Mouse (Mus musculus) right cerebral cortex, postnatal 25 days (tissue): ENCODE results near the gene E130308A19Rik.

Experiments
- DNase-seq: peaks from one replicate; pipeline ENCODE4 v3.0.0; 2022

The E130308A19Rik gene

DNA sequence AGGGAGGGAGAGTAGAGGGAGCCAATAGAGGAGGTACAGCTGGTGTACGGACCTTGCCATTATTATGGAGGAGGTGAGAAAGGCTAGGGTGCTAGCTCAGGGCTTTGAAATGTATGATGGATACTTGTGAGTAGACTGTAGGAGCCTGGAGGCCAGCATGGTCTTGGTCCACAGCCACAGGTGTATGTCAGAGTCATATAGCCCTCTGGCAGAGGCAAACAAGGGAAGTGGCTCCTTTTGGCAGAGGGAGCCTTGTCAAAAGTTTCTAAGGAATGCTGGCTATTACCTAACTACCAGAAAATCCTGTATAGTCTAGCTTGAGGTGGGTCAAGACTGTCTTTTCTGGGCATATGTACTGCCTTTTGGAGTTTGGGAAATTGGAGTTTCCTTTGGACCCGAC, 14.7 kb downstream of the E130308A19Rik start:
- no peak for DNase-seq

DNA sequence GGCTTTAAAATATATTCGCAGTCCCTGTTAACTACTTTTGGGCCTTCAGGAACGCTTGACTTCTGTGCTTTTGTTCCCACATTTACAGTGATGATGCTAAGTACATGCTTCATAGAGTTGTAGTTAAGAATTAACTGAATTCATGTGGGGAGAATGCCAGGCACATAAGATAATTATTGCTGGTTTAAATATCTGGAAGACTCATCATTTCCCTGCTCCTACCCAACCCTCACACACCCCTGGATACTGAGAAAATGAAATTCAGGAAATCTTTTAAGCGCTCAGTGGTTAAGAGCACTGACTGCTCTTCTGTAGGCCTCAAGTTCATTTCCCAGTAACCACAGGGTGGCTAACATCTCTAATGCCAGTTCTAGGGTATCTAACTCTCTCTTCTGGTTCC, 16.0 kb downstream of the E130308A19Rik start:
- no peak for DNase-seq

DNA sequence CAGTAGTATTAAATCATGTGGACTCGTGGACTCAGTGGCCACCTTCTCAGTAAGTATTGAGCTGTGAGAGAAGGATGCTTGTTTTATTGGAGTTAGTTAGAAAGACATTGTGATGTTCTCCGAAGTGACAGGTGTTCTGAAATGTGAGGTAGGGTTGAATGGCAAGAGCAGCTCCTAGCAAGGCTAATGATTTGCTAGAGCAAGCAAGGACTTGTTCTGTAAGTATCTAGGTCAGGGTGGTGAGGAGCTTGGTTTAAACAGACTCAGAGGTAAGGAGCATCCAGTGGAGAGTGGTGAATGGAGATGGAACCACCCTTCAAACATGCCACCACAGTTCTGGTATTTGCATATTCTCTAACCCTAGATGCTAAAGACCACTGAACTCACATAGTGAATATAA, 16.6 kb downstream of the E130308A19Rik start:
- DNase-seq: no peak

DNA sequence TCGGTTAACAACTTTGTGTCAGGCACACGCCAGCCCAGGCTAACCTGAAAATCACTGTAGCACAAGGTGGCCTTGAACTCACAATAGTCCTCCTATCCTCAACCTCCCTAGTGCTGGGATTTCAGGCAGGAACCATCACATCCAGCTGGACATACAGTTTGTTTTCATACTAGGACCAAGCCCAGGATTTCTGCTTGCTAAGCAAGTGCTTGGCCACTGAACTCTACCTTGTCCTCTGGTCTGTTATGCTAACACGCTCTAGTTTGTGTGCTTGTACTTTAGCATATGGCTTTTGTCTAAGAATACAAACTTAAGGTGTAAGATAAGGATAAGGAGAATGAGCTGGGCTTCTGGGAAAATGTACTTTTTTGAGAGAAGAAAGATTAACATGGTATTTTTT, 18.4 kb downstream of the E130308A19Rik start:
- no peak for DNase-seq

DNA sequence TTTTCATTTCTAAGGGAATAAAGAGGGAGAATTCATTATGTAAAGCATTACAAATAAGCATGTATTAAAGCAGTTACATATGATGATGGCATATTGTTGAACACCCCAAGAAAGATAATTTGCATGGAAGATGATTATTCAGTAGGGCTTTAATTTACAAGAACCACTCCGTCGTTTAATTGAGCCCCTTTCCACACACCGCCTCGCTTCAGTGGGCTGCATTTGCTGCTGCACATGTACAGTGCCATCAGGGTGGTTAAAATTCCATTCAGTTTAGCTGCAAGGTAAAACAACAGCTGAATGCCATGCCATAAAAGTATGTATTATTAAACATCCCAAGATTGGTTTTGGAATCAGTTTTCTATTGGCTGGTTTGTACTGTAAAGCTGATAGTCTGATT, 19.0 kb downstream of the E130308A19Rik start:
- DNase-seq: no peak

DNA sequence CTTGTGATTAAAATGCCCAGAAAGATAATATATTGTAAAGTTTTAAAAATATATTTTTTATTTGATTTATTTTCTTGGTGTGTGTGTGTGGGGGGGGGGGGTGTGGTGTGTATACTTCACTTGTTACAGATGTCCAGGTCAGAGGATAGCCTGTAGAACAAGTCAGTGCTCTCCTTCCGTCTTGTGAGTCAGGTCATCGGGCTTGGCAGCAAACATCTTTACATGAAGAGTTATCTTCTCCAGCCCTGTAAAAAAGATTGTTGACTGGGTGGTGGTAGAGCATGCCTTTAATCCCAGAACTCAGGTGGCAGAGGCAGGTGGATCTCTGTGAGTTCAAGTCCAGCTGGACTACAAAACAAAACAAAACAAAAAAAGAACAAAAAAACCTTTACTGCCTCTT, 19.6 kb downstream of the E130308A19Rik start:
- DNase-seq: no peak

DNA sequence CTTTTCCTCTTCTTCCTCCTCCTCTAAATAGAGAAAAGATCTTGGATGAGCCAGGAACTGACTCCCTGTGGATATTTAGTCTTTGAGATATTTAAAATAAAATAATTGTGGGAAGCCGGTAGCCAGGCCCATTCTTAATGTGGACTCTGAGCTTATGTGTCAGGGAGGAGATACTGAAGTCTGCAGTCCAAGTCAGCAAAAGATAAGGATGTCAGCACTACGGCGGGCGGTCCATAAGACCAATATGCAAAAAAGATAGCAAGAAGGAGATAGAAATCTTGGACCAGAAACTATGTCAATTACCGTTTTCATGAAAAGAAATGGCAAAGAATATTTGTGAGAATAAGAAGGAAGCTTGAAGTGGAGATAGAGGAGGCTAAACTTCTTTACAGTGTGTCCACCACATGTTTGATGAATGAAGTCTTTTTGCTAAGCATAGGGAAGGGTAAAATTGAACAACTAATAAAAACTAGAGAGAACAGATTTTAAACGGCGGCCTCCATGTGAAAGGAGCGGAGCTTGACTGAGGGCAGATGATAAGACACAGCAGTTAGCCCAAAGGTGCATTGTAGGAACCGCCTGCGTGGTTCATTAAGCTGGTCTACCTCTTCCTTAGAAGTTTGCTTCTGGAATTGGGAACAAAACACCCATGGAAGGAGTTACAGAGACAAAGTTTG, 20.1 kb downstream of the E130308A19Rik start:
- DNase-seq: no peak

DNA sequence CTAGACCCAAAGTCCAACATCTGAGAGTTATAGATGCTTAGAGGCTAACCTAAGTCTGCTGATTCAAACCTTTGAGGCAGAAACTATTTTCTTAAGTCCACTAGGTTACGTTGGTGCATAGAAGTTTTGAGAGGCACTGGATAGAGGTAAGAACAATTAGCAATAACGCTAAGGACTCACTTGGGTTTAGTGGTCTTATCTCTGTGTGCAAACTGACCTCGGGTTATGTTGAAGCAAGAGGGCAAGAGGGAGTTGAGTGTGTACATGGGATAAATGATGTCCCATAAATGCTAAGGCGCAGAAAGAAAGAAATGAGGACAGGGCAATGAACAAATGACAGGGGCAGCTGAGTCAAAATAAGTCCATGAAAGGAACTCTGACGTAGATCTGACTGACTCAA, 23.1 kb downstream of the E130308A19Rik start:
- DNase-seq: no peak

DNA sequence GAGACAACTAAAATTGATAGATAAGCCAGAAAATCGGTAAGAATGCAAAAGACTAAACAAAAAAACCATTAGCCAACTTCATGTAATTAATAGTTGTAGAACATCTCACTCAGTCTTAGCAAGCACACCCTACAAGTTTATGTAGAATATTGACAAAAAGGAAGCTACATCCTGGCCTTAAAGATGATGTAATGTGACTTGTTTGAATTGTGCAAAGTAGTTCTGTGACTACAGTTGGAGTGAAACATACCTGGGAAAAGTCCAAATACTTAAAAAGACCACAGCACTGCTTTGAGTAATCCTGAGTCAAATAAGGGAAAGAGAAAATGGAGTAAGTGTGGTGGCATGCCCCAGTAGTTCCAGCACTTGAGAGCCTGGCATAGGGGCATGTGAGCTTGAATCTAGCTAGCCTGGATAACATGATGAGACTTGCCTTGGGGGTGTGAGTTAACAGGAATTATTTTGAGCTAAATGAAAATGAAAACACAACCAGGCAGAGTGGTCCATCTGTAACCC, 26.2 kb downstream of the E130308A19Rik start:
- DNase-seq: no peak

DNA sequence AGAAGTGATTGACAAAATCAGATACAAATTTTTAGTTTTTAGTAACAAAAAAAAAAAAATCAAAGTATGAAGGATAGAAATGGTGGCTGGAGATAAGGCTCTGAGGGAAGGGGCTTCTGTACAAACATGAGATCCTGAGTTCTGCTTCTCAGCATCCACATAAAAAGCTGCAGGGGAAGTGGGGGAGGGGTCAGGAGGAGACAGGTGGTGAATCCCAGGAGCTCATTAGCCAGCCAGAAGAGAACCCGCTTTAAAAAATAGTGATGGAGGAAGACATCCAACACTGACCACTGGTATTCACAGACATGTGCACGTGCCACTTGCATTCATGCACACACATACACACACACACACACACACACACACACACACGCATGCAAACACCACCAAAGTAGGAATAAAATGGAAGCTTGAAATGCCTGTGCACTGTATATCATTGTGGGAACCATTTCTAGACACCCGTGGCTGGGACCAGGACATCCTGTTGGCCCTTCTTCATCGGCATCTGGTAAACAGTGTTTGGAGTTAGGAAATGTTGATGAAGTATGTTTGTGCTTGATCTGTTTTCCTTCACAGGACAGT, 30.1 kb downstream of the E130308A19Rik start:
- DNase-seq: no peak

DNA sequence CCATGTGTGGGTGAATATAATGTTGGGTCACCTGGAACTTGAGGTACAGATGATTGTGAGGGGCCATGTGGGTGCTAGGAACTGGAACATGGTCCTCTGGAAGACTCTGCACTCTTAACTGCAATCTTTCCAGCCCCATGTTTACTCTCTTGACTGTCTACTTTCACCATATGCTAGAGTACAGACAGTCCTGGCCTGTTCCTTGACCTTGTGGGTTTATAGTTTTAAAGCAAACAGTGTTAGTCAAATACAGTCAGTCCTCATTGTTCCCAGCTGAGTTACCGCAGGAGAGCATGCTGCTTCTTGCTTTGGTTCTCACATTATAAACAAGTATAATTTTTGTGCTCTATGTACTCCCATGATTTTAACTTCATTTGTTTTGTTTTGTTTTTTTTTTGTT, 36.2 kb downstream of the E130308A19Rik start:
- DNase-seq: no peak

DNA sequence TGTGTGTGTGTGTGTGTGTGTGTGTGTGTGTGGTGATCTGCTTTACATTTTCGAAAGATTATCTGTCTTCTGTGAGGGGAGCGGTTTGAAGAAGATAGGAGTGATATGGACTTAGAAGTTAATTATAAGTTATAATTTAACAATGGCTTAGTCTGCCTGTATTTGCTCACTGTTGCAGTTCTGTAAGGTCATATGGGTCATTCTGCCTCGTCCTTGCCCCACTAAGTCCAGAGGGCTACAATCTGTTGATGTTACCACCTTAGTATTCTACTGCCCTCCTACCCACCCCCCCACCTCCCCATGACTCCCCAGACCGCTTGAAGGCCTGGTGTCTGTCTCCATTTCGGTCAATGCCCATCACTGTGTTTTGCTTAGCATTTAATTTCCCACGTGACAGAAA, 37.4 kb downstream of the E130308A19Rik start:
- no peak for DNase-seq

DNA sequence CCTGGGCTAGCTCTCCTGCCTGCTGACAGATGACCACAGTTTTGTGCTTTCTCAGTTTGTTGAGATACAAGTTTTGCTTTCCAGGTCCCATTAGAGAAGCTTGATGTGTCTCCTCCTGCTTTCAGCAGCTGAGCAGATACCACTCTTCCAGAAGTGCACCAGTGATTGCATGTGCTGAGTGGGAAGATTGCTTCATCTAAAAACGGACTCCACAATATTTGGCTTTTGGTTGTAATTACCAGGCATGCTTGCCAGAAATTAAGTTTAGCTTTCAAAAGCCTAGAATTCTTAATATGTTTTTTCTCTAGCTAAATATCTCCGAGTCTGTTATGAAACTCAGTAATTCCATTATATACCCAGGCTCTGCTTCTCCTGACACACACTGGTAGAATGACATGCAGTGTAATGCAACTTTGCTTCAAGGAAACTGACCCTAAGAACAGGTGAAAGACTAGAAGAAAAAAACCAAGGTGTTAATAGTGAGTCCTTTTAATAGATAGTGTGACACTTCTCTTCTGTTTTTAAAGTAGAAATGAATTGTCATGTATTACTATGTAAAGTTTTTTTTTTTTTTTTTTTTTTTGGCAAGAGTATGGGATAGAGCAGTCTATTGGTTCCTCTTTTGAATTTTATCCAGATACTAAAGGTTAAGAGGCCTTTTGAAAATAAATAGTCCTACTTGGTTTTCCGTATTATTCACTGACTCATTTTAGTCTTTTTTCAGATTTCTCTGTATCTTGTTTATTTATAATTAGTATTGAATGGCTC, 40.7 kb downstream of the E130308A19Rik start:
- DNase-seq: no peak

DNA sequence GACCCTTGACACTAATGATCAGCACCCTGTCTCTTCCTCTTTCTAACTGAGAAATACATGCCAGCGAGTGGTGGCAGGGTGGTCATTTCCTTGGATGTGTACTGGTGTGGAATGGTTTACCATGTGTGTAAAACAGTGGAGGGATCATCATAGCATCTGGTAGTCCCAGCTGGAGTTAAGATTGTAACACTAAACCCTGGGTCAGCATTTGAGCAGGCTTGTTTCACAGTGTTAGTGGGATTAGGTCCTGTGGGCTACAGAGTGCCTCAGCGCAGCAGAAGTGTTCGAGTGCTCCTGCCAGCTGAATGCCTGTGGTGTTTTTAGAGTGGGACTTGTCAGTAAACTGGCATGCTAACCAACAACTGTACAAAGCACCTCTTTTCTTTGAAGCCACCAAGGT, 42.0 kb downstream of the E130308A19Rik start:
- no peak for DNase-seq

DNA sequence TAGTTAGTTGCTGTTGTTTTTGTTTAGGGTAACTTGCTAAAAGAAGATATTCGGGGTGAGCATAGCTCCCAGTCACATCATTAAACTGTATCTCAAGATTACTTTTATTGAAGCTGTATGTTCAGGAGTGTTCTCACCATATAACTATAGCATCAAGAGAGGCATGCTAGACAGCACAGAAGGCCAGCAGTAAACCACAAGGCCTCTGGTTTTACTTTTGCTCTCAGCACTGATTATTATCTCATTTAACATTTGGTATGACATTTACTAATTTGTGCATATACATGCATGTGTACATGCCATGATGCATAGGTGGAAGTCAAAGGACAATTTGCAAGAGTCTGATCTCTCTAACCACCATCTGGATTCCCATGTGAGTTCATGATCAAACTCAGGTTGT, 43.1 kb downstream of the E130308A19Rik start:
- DNase-seq: no peak

DNA sequence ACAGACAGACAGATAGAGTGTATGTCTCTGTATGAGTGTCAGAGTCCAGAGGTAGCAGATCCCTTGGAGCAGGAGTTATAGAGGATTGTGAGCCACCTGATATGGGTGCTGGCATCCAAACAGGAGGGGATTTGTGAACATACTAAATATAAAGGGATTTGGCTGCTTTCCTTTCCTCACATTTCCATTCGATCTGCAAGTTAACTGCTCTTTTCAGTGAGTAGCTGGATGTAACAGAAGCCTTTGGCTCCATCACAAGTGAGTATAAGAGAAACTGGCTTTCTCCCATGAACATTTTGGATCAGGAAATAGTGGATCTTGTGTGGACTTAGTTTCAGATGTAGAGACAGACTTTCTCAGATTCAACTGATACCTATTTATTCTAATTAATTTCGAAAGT, 44.0 kb downstream of the E130308A19Rik start:
- DNase-seq: no peak

DNA sequence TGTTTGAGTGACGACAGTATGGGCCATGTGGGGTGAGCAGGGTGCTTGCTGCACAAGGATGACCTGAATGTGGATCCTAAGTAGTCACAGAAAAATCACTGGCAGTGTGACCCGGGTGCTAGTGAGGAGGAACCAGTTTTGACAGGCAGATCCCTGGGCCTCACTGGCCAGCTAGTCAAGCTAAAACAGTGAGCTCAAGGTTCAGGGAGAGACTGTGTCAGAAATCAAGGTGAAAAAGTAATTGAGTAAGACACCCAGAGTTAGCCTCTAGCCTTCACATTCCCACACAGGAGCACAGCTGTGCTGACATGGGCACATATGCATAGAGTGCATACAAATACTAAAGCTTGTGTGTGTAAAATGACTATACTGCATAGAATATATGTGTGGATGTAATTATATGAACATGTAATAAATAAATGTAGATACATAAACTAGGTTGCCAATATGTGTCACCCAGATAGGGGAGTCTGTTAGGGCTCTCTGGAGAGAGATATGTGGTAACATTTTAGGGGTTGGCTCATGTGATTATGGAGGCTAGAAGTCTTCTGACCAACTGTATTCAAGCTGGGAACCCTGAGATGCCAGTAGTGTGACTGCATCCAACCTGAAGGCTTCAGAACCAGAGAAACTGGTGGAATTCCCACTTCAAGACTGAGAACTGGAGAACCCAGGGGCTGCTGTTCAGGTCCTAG, 47.6 kb downstream of the E130308A19Rik start:
- DNase-seq: no peak

DNA sequence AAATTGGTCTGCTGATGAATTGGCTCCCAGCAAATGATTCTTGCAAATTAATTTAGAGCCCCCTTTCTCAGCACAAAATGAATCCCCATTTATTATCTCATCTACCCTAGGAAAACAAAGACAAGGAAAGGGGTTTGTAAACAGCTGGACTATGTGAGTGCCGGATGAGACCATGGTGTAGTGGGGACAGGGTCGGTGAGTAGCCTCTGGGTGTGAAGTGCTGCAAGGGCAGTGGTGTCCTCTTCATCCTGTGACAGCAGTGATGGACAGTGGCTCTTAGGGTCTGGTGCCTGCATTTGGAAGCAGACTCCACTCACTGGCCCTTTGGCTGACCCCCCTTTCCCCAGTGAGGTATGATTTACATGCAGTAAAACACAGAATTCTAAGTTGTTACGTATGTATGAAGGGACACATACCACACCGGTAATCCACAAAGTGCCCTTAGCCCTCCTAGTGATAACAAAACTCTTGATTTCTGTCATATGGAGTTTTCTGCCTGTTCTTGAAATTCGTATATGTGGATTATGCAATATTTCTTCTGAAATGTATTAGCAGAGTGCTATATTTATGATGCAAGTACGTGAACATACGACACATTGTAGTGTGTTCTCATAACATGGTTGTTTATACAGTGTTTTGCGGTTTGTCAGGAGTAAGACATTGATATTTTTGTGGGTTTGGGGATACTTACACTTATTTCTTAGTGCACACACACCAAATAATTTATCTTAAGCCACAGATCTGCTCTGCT, 49.1 kb downstream of the E130308A19Rik start:
- DNase-seq: no peak

DNA sequence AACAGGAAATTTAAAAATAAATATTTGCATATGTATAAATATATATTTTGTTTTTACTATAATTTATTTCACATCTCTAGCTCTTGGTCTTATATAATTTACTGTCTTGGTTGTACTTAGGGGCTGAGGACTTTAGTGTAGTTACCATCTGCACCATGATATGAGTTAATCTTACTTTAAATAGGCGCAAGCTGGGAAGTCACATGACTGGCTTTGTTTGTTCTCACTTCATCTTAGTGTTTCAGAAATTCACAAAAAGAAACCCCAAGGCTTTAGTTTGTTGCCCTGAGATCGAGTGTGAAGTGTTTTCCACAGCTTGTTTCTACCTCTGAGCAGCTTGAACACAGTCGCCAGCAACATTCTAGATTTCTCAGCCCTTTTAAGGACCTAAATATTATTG, 49.7 kb downstream of the E130308A19Rik start:
- no peak for DNase-seq

DNA sequence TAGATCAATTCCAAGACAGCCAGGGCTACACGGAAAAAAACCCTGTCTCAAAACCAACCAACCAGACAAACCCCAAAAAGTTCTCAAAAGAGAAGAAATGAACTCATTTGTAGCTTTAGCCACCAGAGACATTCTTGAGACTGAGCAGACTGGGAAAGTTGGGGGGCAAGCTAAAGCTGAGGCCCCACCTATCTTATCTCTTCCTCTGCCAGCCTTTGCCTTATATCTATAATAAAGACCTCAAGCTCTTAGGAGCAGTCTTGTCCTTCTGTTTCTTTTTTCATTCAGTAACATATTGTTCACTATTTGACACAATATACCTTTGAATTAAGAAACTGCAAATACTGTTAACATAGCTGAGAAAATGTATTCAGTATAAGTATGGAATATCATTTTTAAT, 55.4 kb downstream of the E130308A19Rik start:
- no peak for DNase-seq

DNA sequence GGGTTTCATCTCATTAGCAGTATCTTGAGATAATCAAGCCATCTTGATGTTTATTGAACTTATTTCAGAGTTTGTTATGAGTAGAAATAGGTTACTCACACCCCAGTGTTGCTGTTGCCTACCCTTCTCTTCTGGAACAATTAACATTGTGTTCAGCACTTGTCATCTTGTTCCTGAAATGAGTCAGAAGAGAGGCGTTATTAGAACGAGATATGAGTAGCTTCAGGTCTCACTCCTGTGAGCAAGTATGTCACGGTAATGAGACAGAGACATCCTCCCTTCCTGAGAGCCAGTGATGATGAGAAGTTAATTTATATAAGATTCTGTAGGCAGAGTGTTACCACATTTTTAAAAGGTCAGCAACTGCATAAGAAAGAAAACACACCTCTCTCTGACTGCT, 56.5 kb downstream of the E130308A19Rik start:
- DNase-seq: no peak

DNA sequence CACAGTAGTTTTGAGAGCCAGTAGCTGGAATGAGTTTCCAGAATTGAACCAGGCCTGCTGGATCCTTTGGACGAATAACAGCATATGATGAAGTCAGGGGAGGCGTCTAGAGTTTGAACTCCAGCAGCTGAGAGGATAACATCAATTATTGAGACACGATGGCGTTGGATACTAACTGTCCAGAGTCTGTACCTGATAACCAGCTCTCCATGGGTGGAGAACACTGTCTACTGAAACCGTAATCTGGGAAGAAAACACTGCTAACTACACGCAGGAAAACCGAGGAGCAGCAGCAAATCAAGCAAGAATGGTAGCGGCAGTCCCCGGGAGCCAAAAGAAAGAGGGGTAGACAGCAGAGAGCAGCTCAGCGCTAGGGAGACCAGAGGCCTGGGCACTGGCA, 56.9 kb downstream of the E130308A19Rik start:
- no peak for DNase-seq

DNA sequence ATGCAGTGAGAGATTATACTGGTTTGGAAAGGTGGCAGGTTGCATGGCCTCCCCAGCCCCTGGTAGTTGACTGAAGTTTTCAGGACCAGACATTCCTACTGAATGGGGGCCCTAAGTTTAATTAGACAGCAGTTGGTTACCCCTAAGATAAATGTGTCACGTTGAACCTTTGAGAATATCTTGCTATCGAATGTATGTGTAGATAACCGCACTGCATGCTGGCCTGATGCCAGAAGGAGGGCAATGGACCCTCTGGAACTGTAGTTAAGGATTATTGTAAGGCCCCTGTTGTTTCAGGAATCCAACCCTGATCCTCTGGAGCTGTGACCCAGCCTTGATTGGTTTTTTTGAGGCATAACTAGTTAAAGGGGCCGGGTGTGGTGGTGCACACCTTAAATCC, 58.3 kb downstream of the E130308A19Rik start:
- DNase-seq: no peak
